Mouse (Mus musculus) forebrain, embryonic 10.5 days (tissue): ENCODE measurements around the gene Ikzf4. TPM values are rescaled to one million over a fixed set of nuclear protein-coding genes. Genes with fewer than 3 reads are reported as not detected.
"Not testable (repeated sequence)": the region's sequence is repeated elsewhere in the genome, so short reads cannot be mapped to it uniquely, and the experiment has no call there.

ENCODE experiments used
- DNase-seq: peaks from one replicate; pipeline ENCODE4 v3.0.0-alpha.2; 2017; ENCODE audit warnings: low spot score; ENCODE audit errors: extremely low spot score
- H3K27ac ChIP-seq: fragments of 300-500 bp; sonication (generic); 2 replicates; pipeline ENCODE4 v1.5.1; 2016; ENCODE audit warnings: mild to moderate bottlenecking
- H3K27me3 ChIP-seq: fragments of 300-500 bp; sonication (generic); 2 replicates; pipeline ENCODE4 v1.6.1; 2016; ENCODE audit warnings: mild to moderate bottlenecking; ENCODE audit not compliant: poor library complexity, severe bottlenecking
- H3K36me3 ChIP-seq: fragments of 300-500 bp; sonication (generic); replicated peaks from 2 replicates; pipeline ENCODE4 v1.6.1; 2016; ENCODE audit warnings: mild to moderate bottlenecking, moderate library complexity
- H3K4me1 ChIP-seq: fragments of 300-500 bp; sonication (generic); 2 replicates; pipeline ENCODE4 v1.6.1; 2016
- H3K4me3 ChIP-seq: fragments of 300-500 bp; sonication (generic); 2 replicates; pipeline ENCODE4 v1.5.1; 2016; ENCODE audit warnings: mild to moderate bottlenecking, moderate library complexity
- H3K9me3 ChIP-seq: fragments of 300-500 bp; sonication (generic); 2 replicates; pipeline ENCODE4 v1.6.1; 2016; ENCODE audit warnings: mild to moderate bottlenecking, moderate library complexity
- WGBS: fragments of 180-500 bp; shearing (Covaris S2); methylation state at CpG from one replicate; pipeline ENCODE4 v1.1.7; 2016; 5-methylcytosine and 5-hydroxymethylcytosine counted together
- polyA plus RNA-seq: library from polyadenylated mRNA; unstranded; fragments of >200 nt; fragmentation: Nextera tagmentation; extraction: Ambion mirVana; gene quantifications from 2 replicates; pipeline ENCODE4 v1.2.1, GENCODE M21; 2016

Gene Ikzf4
- polyA plus RNA-seq, 1 experiment from 2014 or later = 3.9 TPM

GRCm38 (mm10) chr10:128615798-128616448, 29.9 kb downstream of the Ikzf4 start:
- H3K4me1 ChIP-seq, H3K27me3 ChIP-seq, H3K4me3 ChIP-seq, H3K27ac ChIP-seq, DNase-seq, H3K9me3 ChIP-seq, H3K36me3 ChIP-seq: not testable (repeated sequence)
- 90% methylated on average over 6 of the region's 7 CpGs for WGBS

GRCm38 (mm10) chr10:128614934-128615333, 30.9 kb downstream of the Ikzf4 start:
- Histone ChIP-seq H3K36me3 (no peaks in the 10 kb centered on the region), H3K9me3 (no peaks in the 10 kb centered on the region), H3K27me3 (peaks cover 9% of the 10 kb centered on the region; the same call in 1 of the 2 replicates), H3K27ac (no peak overlapping the region), H3K4me1 (0 out of 2 replicates have a peak, but pooled peaks cover 3% of the 10 kb centered on the region), H3K4me3 (no peak overlapping the region)
- 61% methylated on average over 3 of the region's 3 CpGs for WGBS
- DNase-seq = no peak

GRCm38 (mm10) chr10:128613820-128614219, 32.0 kb downstream of the Ikzf4 start:
- H3K36me3 ChIP-seq, DNase-seq, H3K27me3 ChIP-seq, H3K27ac ChIP-seq, H3K4me3 ChIP-seq, H3K9me3 ChIP-seq, H3K4me1 ChIP-seq: not testable (repeated sequence)
- whole genome bisulfite sequencing = 77% methylated on average over 4 of the region's 4 CpGs

- Histone ChIP-seq H3K27me3 (peaks cover 9% of the 10 kb centered on the region; the same call in 1 of the 2 replicates), H3K27ac (no peak overlapping the region), H3K4me3 (no peak overlapping the region; the same call in 1 of the 2 replicates), H3K9me3 (no peaks in the 10 kb centered on the region), H3K4me1 (0 out of 2 replicates have a peak, but pooled peaks cover 3% of the 10 kb centered on the region), H3K36me3 (no peaks in the 10 kb centered on the region)
- WGBS = 41% methylated on average over 6 of the region's 6 CpGs
- no peak for DNase-seq
These were observed 32.7 kb downstream of the Ikzf4 start for GRCm38 (mm10) chr10:128613154-128613440.

GRCm38 (mm10) chr10:128612433-128613153, 33.2 kb downstream of the Ikzf4 start:
- DNase-seq = peak; percentile 68
- no peak overlapping the region for H3K27ac ChIP-seq
- H3K27me3 ChIP-seq = peaks cover 9% of the 10 kb centered on the region; the same call in 1 of the 2 replicates
- H3K36me3 ChIP-seq = no peaks in the 10 kb centered on the region
- 0 out of 2 replicates have a peak, but pooled peaks cover 3% of the 10 kb centered on the region for H3K4me1 ChIP-seq
- 15% methylated on average over 16 of the region's 16 CpGs for WGBS
- H3K9me3 ChIP-seq = no peaks in the 10 kb centered on the region
- H3K4me3 ChIP-seq = peak overlapping the region; percentile 11; the same call in 1 of the 2 replicates

GRCm38 (mm10) chr10:128606483-128606882, 39.3 kb downstream of the Ikzf4 start:
- H3K27ac ChIP-seq = no peak overlapping the region
- 44% methylated on average over 2 of the region's 2 CpGs for WGBS
- H3K4me3 ChIP-seq = no peak overlapping the region
- no peaks in the 10 kb centered on the region for H3K27me3 ChIP-seq
- no peaks in the 10 kb centered on the region for H3K36me3 ChIP-seq
- H3K4me1 ChIP-seq = no peaks in the 10 kb centered on the region
- H3K9me3 ChIP-seq = no peaks in the 10 kb centered on the region
- DNase-seq = no peak

GRCm38 (mm10) chr10:128602470-128603128, 43.2 kb downstream of the Ikzf4 start:
- Histone ChIP-seq H3K4me1 (no peaks in the 10 kb centered on the region), H3K9me3 (no peaks in the 10 kb centered on the region), H3K4me3 (no peak overlapping the region), H3K36me3 (no peaks in the 10 kb centered on the region), H3K27ac (no peak overlapping the region), H3K27me3 (no peaks in the 10 kb centered on the region)
- WGBS = 96% methylated on average over 4 of the region's 4 CpGs
- no peak for DNase-seq

- DNase-seq = no peak
- H3K27me3 ChIP-seq = no peaks in the 10 kb centered on the region
- WGBS = 85% methylated on average over 1 of the region's 1 CpGs
- H3K36me3 ChIP-seq = no peaks in the 10 kb centered on the region
- H3K27ac ChIP-seq = no peak overlapping the region
- H3K4me3 ChIP-seq = no peak overlapping the region
- H3K9me3 ChIP-seq = no peaks in the 10 kb centered on the region
- no peaks in the 10 kb centered on the region for H3K4me1 ChIP-seq
These were observed 44.3 kb downstream of the Ikzf4 start for GRCm38 (mm10) chr10:128601499-128601898.

- H3K27ac ChIP-seq = no peak overlapping the region
- H3K9me3 ChIP-seq = no peaks in the 10 kb centered on the region
- H3K27me3 ChIP-seq = no peaks in the 10 kb centered on the region
- DNase-seq = no peak
- no peaks in the 10 kb centered on the region for H3K4me1 ChIP-seq
- H3K4me3 ChIP-seq = no peak overlapping the region
- H3K36me3 ChIP-seq = no peaks in the 10 kb centered on the region
- WGBS = 76% methylated on average over 2 of the region's 2 CpGs
These were observed 47.3 kb downstream of the Ikzf4 start for GRCm38 (mm10) chr10:128598476-128598875.

- Histone ChIP-seq H3K27me3 (peaks cover 25% of the 10 kb centered on the region), H3K27ac (no peak overlapping the region), H3K4me3 (no peak overlapping the region), H3K36me3 (no peaks in the 10 kb centered on the region), H3K4me1 (peaks cover 23% of the 10 kb centered on the region), H3K9me3 (no peaks in the 10 kb centered on the region)
- 86% methylated on average over 5 of the region's 5 CpGs for WGBS
- no peak for DNase-seq
These were observed 53.0 kb downstream of the Ikzf4 start for GRCm38 (mm10) chr10:128592797-128593196.

- no peak for DNase-seq
- H3K27ac ChIP-seq = no peak overlapping the region
- H3K4me1 ChIP-seq = peaks cover 34% of the 10 kb centered on the region
- peaks cover 39% of the 10 kb centered on the region for H3K27me3 ChIP-seq
- H3K4me3 ChIP-seq = no peak overlapping the region
- WGBS = 87% methylated on average over 6 of the region's 6 CpGs
- H3K9me3 ChIP-seq = no peaks in the 10 kb centered on the region
- H3K36me3 ChIP-seq = no peaks in the 10 kb centered on the region
These were observed 54.4 kb downstream of the Ikzf4 start for GRCm38 (mm10) chr10:128591436-128591835.

GRCm38 (mm10) chr10:128590193-128590690, 55.5 kb downstream of the Ikzf4 start:
- peak; percentile 75 for DNase-seq
- H3K9me3 ChIP-seq = no peaks in the 10 kb centered on the region
- peaks cover 40% of the 10 kb centered on the region for H3K4me1 ChIP-seq
- H3K27me3 ChIP-seq = peaks cover 51% of the 10 kb centered on the region
- H3K27ac ChIP-seq = peak overlapping the region; percentile 80
- no peaks in the 10 kb centered on the region for H3K36me3 ChIP-seq
- H3K4me3 ChIP-seq = peak overlapping the region; percentile 84
- WGBS = 1% methylated on average over 43 of the region's 43 CpGs
